Mouse (Mus musculus) stomach, postnatal 0 days (tissue): ENCODE results near the gene Aga.

Experiments
- CTCF ChIP-seq: IDR thresholded peaks from 2 replicates; pipeline ENCODE4 v1.5.1; 2016; ENCODE audit warnings: antibody characterized with exemption, low read depth, mild to moderate bottlenecking, moderate library complexity
- EP300 ChIP-seq: optimal IDR thresholded peaks from 2 replicates; pipeline ENCODE3; 2016; ENCODE audit warnings: antibody characterized with exemption

DNA sequence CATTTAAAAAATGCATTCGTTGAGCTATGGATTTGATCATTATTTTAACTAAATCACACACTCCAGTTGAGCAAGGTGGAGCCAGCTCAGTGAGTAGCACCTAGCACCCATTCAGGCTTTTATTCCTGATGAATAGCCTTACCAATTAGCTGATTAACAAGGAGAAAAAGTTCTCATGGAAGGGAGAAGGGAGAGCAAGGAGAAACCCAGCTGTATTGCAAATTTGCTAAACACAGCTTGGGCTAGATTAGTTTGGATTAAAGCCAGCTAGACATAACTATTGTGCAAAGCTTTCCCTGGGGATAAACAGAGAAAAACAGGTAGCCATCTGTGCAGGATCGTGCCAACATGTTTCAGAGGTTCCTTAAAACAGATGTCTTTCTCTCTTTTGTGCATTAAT is 22.5 kb upstream of the Aga start:
- TF ChIP-seq CTCF = no peak
- TF ChIP-seq EP300 = no peak
